Mouse (Mus musculus) cerebral cortex, adult 2 months (tissue): ENCODE measurements around the gene Spem1.

ENCODE experiments used
- WGBS: fragments of 180-500 bp; shearing (Covaris S2); methylation state at CpG from one replicate; pipeline ENCODE4 v1.1.7; 2018; 5-methylcytosine and 5-hydroxymethylcytosine counted together

The Spem1 gene

DNA sequence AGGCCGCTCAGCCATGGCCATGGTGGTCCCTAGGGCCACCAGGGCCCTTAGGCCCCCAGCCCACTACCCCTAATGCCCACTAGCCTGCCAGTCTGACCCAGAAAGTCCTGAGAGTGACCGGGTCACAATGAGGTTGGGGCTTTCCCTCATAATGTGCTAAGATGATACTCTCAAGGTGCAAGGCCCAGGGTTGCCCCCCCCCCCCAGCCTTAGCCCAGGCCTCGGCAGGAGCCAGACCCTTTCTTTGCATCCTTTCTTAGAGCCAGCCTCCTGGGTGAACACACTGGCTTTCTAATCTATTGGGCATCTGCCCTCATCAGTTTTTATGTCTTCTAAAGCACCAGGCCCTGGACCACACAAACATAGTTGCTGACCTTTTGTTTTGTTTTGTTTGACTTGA is at the start of gene Spem1:
Gene Spem1 (minus strand): TSS at position 101 of the 400 bp plus-strand sequence.
- WGBS, result 87% methylated on average over 3 of the region's 3 CpGs

DNA sequence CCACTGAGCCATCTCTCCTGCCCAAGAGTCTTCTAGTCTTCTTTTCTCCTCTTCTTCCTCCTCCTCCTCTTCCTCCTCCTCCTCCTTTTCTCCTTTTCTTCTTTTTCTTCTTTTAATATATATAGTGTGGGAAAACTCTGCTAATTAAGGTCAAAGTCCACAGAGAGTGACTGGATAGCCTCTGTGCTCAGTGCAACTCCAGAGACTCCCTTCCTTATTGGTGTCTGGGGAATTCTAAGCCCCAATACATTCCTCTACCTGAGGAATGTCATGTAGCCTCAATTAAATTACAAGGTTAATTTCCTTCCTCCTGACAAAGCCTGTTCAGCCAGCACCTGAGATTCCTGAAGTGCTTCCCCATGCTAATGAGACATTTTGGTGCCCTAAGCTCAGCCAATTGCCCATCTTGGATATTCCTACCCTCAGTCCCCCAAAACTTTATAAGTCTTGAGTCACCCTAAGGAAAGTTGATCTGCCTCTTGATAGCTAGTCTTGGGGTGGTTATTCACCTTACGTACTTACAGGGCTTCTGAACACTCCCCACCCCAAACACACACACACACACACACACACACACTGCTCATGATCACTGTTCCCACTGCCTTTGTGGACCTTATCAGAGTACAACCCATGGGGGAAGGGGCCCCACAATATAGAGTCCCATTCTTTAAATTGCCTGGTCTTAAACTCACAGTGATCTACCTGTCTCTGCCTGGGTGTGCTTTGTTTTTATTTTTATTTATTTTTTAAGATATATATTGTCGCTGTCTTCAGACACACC is 48.5 kb upstream of the Spem1 start:
- WGBS, result 96% methylated on average over 2 of the region's 2 CpGs

DNA sequence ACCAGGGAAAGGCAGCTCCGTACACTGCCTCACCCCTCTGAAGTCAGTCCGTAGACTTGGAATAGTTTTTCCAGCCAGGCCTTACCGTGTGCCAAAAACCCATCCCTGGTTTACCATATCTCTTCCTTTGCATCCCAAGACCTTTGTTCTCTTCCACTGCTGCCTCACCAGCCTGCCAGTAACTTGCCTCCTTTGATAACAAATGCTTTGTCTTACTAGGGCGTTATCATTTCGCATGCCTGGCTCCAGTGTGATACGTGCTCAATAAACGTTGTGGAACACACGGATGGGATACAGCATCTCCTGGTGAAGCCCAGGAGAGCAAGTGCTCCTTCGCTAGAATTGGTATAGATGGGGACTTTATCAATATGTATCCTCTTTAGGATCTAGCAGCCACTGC is 45.4 kb upstream of the Spem1 start:
- 76% methylated on average over 9 of the region's 9 CpGs for WGBS

DNA sequence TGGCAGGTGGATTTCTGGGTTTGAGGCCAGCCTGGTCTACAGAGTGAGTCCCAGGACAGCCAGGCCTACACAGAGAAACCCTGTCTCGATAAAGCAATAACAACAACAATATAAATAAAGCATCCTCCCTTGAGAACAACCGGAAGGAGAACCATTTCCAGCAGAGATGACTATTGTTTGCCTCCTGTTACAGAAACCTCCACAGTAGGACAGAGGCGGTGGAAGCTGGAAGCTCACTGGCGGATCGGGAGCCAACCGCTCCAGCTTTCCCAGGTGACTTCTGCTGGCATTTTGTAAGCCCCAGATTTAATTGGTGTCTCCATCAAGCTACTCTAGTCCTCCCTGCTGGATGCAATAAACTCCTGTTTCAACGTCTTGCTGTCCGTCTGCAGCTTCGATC is 43.6 kb upstream of the Spem1 start:
- WGBS, result 75% methylated on average over 9 of the region's 9 CpGs

DNA sequence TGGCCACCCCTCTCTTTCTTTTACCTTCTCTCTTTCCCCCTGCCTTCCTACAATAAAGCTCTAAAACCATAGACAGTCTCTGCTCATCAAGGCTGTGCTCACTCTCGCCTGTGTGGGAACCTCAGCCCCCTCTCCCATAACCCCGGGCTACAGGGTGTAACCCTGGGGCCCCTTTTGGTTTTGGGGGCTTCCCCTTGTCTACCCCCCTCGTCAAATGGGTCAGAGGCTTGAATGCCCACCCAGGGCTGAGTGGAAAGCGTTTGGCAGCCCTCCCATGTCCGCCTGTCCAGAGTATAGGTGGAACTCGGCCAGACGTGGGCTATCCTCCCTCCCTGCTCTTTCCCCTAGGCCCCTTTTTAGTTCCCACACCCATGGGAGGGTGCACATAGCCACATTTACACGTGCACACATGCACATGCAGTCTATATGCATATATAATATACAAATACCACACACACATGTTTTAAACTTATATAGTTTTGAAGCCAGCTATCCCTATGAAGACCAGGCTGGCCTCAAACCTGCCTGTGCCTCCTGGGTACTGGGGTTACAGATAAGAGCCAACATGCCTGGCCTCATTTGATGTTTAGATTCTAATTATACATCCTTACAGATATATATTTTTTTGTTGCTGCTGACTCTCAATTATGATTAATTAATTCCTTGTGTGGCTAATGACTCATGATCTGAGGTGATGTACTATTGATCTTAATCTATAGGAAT is 42.3 kb upstream of the Spem1 start:
- WGBS, result 48% methylated on average over 8 of the region's 8 CpGs

DNA sequence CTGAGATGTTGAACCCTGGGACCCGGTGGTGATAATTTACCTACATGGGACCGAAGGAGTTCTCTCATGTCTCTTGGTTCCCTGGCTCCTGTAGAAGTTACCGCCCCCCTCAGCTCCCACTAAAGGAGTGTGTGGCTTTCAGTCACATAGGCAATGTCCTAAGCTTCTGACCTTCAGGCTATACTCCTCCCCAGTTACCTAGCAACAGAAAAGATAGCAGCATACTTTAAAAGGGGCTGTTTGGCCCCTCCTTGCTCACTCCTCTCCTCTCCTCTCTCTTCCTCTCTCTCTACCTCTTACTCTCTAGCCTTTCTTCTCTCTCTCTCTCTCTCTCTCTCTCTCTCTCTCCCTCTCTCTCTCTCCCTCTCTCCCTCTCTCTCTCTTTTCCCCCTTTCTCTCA is 41.7 kb upstream of the Spem1 start:
- WGBS, result 90% methylated on average over 3 of the region's 3 CpGs

DNA sequence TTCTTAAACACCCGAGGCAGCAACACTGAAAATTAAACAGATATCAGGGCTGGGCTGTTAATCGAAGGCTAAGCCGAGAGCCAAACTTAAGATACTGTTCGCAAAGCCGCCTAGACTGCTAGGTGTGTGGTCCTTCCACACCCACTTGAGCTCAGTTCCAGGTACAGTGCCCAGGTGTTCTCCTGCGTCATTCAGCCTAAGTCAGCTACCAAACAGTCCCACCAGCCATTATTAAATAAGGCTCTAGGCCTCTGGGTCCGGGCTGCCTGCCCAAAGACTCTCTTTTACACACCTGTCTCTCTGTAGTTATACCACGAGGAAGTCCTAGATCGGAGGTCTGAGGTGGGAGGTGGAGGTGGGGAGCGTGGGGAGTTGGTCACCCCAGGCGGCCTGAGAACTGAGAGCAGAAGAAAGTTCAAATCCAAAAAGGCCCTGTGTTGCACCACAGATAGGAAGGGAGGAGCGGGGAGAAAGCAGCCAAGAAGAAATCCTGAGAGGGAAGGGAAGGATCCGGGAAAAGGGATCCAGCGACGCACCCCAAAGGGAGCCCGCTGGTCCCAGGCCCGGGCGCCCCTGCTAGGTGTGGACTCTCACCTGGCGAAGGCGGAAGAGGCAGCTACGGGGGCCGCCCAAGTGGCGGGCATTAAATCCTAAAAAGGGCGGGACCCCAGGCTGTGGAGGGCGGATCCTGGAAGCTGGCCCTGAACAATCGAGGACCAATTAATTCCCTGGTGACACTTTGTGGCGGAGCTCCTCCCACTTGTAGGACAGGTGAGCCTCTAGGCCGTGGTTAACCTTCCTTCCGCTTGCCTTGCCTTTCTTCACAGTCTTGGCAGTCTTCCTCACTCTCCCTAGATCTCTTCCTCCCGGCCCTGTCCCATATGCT is 36.4 kb upstream of the Spem1 start, which contains the start of gene Tnk1:
Gene Tnk1 (minus strand): TSS at position 618 of the 886 bp plus-strand sequence.
- 53% methylated on average over 29 of the region's 30 CpGs for WGBS

DNA sequence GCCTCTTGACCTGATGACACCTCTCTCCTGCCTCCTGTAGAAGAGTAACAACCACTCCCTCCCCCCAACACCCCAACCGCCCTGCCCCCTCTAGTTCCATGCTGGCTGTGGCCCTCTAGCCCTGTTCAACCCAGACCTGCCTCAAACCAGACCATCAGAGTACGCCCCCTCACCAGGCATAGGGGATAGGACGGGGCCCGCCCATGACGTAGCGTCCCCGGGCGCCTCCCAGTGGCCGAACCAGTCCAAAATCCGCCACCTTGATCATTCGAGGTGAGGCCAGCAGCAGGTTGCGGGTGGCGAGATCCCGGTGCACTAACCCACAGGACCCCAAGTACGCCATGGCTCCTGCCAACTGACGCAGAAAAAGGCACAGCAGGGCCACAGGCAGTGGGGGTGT is 33.4 kb upstream of the Spem1 start:
- WGBS, result 32% methylated on average over 16 of the region's 16 CpGs

DNA sequence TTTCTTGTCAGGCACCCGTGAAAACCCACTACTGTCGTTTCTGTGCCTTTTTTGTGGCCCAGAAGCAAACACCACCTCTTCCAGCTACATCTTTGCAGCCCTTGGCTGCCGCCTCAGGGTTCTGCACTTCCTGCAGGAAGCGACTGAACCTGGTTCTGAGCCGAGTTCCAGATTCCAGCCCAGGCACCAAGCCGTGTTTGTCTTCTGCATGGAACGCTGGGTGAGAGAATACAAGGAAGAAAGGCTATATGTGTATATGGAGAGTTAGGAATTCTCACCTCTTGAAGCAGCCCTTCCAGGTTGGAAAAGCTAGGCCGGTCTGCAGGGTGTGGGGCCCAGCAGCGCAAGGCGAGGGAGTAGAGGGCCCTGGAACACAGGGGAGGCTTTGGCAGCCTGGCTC is 32.7 kb upstream of the Spem1 start:
- WGBS, result 67% methylated on average over 10 of the region's 10 CpGs

DNA sequence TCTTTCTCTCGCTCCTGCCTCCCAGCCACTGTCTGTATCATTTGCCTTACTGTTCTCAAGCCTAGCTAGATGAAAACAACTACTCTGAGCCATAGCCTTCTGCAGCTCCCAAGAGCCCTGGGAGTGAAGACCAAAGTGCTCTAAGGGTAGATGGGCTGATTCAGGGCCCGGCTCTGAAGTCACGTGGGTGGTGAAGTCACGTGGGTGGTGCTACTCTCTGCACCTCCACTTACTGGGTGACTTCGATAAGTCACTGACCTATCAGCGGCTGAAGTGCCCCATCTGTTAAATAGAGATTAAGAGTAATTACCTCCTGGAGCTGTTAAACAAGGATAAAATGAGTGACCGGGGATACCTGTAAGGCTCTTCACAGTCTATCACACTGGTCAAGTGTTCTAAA is 32.0 kb upstream of the Spem1 start:
- 72% methylated on average over 7 of the region's 7 CpGs for WGBS

DNA sequence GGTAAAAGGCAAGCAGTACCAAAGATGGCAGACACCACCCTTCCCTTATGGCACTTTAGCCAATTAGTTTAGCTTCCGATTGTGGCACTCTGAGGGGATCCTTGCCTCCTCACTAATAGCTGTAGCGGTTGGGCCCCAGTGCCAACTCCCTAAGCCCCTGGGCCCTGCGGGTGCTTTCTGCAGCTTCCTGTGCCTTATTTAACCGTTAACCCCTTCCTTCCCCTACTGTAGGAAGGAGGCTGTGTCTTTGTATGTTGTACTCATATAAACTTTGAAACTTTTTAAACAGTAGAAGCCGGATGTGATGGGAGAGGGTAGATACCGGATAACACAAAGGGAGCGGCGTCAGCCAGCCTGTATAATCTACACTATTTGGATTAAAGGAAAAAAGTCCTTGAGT is 28.8 kb upstream of the Spem1 start:
- 68% methylated on average over 8 of the region's 8 CpGs for WGBS

DNA sequence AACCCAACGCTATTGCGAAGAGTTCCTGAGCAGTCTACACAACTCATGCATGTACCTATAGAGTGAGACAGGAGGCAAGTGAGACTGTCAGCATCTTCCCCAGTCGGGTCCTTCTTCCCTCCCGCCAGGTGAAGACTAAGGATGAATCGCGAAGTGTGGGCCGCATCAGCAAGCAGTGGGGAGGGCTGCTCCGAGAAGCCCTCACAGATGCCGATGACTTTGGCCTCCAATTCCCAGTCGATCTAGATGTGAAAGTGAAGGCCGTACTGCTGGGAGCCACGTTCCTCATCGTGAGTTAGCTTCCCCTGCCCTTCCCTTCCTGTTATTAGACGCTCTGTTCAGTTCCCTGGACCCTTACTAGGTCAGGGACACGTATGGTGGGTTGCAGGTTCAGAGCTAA is 27.9 kb upstream of the Spem1 start:
- WGBS, result 89% methylated on average over 15 of the region's 15 CpGs

DNA sequence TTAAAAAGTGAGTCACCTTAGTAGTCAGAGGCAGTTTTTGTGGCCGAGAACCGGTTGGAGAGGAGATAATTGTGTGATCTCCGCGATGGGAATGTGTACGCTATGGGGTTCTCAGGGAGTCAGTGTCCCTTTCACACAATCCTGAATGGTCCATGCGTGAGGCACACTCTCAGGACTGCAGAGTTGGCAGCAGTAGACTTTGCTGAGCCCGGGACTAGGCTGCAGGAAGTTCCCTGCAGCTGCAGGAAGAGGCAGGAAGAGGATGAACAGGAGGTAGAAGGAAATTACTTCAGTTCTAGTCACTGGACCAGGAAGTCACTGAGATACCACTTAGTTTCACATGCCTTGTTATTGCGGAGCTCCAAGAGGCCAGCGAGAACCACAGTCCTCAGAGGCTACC is 27.1 kb upstream of the Spem1 start:
- WGBS, result 74% methylated on average over 9 of the region's 9 CpGs

DNA sequence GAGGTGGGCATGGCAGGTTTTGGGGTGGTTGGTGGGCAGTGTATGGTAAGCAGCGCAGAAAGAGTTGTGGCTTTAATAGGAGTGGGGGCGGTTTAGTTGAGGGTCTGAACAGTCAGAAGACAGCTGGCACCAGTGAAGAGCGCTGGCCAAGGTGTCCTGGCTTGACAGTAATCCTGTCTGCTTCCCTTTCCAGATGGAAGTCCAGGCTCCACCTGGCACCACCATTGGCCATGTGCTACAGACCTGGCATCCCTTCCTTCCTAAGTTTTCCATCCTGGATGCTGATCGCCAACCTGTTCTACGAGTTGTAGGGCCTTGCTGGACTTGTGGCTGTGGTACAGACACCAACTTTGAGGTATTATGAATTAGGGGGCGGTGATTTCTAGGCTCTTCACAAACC is 26.0 kb upstream of the Spem1 start:
- 93% methylated on average over 6 of the region's 6 CpGs for WGBS

DNA sequence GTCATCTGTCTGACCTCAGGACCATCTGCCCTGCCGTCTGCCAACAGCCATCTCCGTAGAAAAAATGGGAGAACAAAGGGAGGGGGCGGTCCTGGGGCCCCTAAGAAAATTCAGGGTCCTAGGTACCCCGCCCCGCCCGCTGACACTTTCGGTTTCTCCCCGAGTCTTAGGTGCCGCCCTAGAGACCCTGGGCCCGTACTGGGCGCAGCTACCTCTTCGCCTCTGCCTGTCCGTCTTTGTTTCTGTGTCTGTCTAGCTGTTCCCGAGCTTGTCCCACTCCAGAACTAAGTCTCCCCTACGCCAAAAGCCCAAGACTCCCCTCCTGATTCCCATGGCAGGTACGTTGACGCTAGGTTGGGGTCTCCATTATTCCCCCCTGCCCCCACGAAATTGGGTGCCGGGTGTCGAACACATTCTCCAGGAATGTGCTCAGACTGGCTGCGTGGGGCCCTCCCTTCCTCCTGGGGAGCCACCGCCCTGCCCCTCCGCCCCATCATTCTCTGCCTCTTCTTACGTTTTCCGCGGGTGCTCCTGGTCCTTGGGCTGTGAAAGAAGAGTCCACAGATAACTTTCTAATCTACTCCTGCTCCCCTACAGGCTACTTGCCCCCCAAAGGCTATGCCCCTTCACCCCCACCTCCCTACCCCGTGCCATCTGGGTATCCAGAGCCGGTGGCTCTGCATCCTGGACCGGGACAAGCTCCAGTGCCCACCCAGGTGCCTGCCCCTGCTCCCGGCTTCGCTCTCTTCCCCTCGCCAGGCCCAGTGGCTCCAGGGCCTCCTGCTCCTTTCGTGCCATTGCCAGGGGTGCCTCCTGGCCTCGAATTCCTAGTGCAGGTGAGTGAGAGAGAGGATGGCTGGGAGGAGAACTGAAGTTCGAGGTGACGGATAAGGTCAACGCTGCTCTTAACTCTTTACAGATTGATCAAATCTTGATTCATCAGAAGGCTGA is 25.0 kb upstream of the Spem1 start:
- 17% methylated on average over 37 of the region's 37 CpGs for WGBS

DNA sequence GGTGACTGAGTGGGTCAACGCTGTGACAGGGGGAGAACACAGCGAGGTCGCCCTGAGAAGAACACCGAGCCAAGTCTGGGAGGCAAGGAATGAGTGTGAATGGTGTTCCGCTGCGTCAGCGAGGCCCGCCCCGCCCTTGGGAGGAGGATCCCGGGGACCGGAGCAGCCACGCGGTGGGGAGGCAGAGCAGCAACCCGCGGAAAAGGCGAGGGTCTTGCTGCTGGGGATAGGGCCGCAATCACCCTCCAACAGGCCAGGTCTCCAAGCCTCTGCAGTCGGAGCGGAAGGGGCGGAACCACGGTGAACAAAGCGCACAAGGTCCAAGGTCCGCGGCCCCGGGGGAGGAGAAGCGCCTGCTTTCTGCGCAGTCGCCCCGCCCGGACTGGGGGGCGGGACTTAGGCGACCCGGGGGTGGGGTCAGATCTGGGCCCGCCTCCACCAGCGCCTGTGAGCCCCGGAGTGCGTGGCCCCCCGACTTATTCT is 24.3 kb upstream of the Spem1 start, which contains the start of gene Plscr3:
Gene Plscr3 (plus strand): TSS at position 179 of the 483 bp plus-strand sequence.
- WGBS, result under 1% methylated on average over 38 of the region's 38 CpGs

DNA sequence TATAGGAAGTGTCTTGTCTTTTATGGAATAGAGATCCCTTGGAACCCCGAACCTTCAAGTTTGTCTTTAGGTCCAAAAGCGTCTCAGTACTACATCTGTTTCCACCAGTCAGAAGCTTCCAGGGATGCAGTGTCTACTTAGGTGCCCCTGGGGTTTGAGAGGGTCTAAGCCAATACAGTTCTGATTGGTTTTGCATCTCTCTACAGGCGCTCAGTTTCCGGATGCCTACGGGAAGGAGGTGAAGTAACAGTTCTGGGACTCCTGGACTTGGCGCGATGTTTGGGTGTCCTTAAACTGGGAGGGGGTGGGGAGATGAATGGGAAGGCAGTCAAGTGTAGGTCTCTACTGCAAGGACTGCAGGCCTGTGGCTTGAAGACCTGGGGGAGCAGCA is 16.7 kb upstream of the Spem1 start:
- 0% methylated on average over 7 of the region's 7 CpGs for WGBS

DNA sequence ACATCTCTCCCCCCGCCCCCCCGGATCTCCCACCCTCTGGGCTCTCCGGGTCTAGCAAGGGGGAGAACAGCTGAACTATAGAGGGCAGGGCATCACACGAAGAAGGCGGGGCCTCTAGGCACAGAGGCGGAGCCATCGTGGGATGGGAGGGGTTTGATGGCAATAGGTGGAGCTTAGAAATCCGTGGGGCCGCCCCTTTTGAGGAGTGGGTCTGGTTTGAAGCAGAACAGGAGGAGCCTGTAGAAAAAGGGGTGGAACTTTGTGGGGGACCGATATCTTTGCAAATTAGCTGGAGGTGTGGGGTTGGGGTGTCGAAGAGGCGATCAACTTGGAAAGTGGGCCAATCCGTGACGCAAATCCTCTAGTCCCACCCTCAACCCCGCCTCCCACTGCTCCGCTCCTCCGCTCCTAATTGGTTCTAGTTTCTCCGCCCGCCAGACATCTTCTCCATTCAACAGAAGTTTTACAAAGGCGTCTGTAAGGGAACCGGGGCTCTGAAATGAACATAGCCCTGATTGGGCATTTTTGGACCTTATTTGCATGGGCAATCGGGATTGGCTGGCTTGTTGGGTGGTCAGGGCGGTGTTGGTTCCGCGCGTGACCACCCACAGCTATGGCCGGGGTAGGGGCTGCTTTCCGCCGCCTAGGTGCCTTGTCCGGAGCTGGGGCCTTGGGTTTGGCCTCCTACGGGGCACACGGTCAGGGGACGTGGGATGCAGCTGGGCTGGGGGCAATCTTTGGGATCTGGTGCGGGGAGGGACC is 16.2 kb upstream of the Spem1 start, which contains the start of gene Tmem256:
Gene Tmem256 (plus strand): TSS at position 563 of the 762 bp plus-strand sequence.
- WGBS, result under 1% methylated on average over 34 of the region's 34 CpGs

DNA sequence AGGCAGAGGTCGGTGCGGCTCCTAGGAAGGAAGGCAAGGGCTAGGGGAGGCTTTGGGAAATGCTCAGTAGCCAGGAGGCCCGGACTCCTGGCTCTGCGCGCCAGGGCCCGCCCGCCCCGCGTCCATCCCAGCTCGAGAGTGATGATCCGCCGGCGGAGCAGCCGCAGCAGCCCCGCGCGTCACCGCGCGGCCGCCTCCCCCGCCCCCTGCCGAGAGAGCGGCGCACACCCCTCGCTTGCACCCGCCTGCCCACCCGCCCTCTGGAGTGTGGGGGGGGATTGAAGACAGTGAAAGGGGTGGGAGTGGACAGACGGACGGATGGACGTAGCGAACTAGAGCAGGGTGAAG is 15.6 kb upstream of the Spem1 start, which contains the start of gene Nlgn2:
Gene Nlgn2 (minus strand): TSS at position 181 of the 348 bp plus-strand sequence.
- WGBS, result under 1% methylated on average over 32 of the region's 32 CpGs
